Mouse (Mus musculus): ENCODE measurements around the gene Commd7. TPM values are rescaled to one million over a fixed set of nuclear protein-coding genes. Genes with fewer than 3 reads are reported as not detected.
"Not testable (repeated sequence)": the region's sequence is repeated elsewhere in the genome, so short reads cannot be mapped to it uniquely, and the experiment has no call there.

Commd7 gene
- polyA plus RNA-seq (2015; fragmentation: Nextera tagmentation; extraction: Ambion mirVana), result 39.8 and 39.9 TPM in 2 replicates

DNA sequence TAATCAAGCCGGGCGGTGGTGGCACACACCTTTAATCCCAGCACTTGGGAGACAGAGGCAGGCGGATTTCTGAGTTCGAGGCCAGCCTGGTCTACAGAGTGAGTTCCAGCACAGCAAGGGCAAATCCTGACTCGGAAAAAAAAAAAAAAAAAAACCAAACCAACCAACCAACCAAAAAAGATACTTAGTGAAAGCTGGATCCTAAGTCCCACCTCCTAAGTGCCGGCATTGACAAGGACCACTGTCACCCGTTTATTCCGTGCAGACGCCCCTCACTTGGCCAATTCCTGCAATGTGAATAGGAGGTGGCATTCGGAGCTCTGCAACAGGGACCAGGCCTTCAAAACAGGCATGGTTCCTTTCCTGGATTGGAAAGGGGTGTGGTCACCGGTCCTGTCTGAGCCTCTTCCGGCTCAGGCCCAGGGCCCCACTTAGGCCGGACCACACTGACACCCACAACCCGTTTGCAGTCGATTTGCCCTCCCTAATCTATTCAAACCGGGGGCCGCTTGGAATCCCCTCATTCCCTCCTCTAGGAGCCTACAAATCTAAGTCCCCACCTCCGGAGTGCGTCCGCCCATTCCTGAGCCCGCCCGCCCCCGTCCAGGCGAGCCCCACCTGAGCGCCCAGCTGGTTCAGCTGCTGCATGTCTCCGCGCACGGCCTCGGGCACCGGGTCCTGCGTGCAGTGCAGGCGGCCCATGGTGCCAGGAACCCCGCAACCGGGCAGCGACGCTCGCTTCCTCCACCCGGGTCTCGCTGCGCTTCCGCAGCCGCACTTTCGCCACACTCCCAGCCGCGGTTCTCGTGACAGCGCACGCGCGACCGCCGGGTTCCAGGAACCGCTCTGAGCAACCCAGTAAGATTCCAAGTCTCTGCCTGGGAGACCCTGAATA is at the start of gene Commd7:
Gene Commd7 (minus strand): TSS at position 806 of the 895 bp plus-strand sequence.
- Histone ChIP-seq H3K27ac (peak within 1 kb of the TSS; percentile 89), H3K9me3 (replicated peaks) (no peaks in the 10 kb centered on the region), H3K4me2 (peak within 1 kb of the TSS; percentile 84), H3K4me1 (replicated peaks) (peaks cover 38% of the 10 kb centered on the region), H3K4me3 (replicated peaks) (peak within 1 kb of the TSS; percentile 83), H3K27me3 (no peaks in the 10 kb centered on the region), H3K9ac (peak within 1 kb of the TSS; percentile 90), H3K36me3 (peaks cover 12% of the 10 kb centered on the region)
- WGBS (ENCODE audit: insufficient replicate concordance), result 3% methylated on average over 53 of the region's 53 CpGs
- DNase-seq, result peak; percentile 78
- ATAC-seq (ENCODE audit: low read depth), result peak; percentile 81

DNA sequence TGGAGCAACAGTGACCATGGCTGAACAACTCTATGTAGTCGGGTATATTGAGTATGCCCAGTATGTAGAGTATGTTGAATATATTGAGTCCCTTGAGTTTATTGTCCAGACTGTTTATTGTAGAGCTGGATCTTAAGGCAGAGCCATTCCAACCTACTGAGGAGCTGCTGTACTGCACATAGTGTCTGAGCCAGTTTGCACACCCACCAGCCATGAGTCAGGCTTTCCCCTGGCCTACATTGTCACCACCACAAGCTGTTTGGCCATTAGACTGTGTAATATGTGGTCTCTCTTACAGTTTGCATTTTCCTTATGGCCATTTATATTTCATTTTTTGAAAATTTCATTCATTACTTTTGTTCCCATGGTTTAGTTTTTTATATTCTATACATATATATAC is 47.4 kb upstream of the Commd7 start:
- Histone ChIP-seq H3K9ac (no peak overlapping the region), H3K4me2 (no peak overlapping the region), H3K36me3 (peaks cover 4% of the 10 kb centered on the region; the same call in 1 of the 2 replicates), H3K4me3 (replicated peaks) (no peak overlapping the region), H3K27me3 (no peaks in the 10 kb centered on the region), H3K4me1 (replicated peaks) (peaks cover 12% of the 10 kb centered on the region; the same call in 1 of the 2 replicates), H3K27ac (no peak overlapping the region), H3K9me3 (replicated peaks) (no peaks in the 10 kb centered on the region)
- ATAC-seq (ENCODE audit: low read depth) (no peak), DNase-seq (no peak)
- 78% methylated on average over 1 of the region's 1 CpGs for whole genome bisulfite sequencing (ENCODE audit: insufficient replicate concordance)

DNA sequence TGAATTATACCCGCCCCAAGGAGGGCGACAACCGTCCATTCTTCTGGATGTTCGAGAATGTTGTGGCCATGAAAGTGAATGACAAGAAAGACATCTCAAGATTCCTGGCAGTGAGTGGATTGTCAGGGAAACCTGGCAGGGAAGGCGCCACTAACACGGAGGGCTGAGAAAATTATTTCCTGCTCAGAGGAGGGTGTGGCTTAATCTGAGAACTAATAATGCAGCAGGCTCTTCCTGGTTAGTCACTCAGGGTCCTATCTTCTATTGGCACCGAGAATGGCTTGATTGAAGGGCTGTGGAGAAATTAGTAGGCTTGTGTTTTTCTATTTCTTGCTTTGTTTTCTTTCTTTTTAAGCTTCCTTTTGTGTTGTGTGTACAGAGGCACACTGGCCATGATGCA is 45.0 kb upstream of the Commd7 start:
- Histone ChIP-seq H3K9me3 (replicated peaks) (no peaks in the 10 kb centered on the region), H3K4me2 (no peak overlapping the region), H3K4me1 (replicated peaks) (peaks cover 12% of the 10 kb centered on the region; the same call in 1 of the 2 replicates), H3K27me3 (no peaks in the 10 kb centered on the region), H3K4me3 (replicated peaks) (no peak overlapping the region), H3K9ac (no peak overlapping the region), H3K36me3 (peaks cover 4% of the 10 kb centered on the region), H3K27ac (no peak overlapping the region)
- no peak for ATAC-seq (ENCODE audit: low read depth)
- 58% methylated on average over 7 of the region's 7 CpGs for WGBS (ENCODE audit: insufficient replicate concordance)
- no peak for DNase-seq

DNA sequence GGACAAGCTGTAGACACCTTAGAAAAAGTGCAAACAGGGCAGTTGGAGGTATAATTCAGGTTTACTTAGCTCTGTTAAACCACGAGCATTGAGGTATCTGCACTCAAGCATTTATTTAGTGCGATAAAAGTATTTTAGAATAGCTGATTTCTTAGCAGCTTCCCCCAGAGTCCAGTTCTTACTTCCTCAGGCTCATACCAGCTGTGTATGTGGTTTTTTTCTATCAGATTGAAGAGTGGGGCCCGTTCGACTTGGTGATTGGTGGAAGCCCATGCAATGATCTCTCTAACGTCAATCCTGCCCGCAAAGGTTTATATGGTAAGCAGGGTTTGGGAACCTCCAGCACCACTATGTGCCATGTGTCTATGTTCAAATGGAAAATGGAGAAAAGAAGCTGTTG is 44.4 kb upstream of the Commd7 start:
- H3K9ac ChIP-seq, result no peak overlapping the region
- no peaks in the 10 kb centered on the region for H3K27me3 ChIP-seq
- WGBS (ENCODE audit: insufficient replicate concordance), result 34% methylated on average over 6 of the region's 6 CpGs
- peaks cover 4% of the 10 kb centered on the region for H3K36me3 ChIP-seq
- no peak overlapping the region for H3K4me3 ChIP-seq (replicated peaks)
- peaks cover 12% of the 10 kb centered on the region; the same call in 1 of the 2 replicates for H3K4me1 ChIP-seq (replicated peaks)
- no peak overlapping the region for H3K27ac ChIP-seq
- H3K4me2 ChIP-seq, result no peak overlapping the region
- ATAC-seq (ENCODE audit: low read depth) (no peak), DNase-seq (no peak)
- no peaks in the 10 kb centered on the region for H3K9me3 ChIP-seq (replicated peaks)

DNA sequence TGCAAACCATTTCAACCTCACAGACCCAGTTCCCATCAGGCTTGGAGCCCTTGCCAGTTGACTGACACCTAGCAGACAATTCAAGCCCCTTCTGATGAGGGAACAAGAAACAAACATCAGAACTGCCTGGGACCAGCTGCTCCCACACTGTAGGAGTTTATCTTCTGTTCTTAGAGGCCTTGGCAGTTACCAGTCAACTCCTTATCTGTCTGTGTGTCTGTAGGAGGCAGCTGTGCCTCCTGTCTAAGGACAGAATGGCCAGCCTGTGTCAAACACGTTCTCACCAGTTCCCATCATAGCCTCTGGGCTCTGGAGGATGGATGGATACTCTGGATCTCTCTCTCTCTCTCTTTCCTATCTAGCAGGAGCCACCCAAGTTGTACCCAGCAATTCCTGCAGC is 42.8 kb upstream of the Commd7 start:
- not testable (repeated sequence) for H3K4me2 ChIP-seq; DNase-seq; H3K36me3 ChIP-seq; H3K9me3 ChIP-seq (replicated peaks); H3K27me3 ChIP-seq; H3K9ac ChIP-seq; H3K4me3 ChIP-seq (replicated peaks); H3K27ac ChIP-seq
- WGBS (ENCODE audit: insufficient replicate concordance), result 11% methylated on average over 1 of the region's 1 CpGs
- peak; percentile 91 for ATAC-seq (ENCODE audit: low read depth)
- H3K4me1 ChIP-seq (replicated peaks), result peaks cover 12% of the 10 kb centered on the region; the same call in 1 of the 2 replicates

DNA sequence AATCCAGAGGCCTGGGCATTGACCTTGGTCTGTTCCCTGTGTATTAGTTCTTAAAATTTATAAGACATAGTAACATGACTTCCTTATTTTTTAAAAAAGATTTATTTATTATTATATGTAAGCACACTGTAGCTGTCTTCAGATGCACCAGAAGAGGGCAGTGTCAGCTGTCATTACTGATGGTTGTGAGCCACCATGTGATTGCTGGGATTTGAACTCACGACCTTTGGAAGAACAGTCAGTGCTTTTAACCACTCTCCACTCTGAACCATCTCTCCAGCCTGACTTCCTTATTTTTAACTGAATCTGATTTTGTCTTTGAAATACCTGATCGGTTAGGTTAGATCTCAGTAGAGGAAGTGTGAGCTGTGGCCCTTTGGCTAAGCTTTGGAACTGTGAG is 40.0 kb upstream of the Commd7 start:
- DNase-seq, result no peak
- Histone ChIP-seq H3K9me3 (replicated peaks) (no peaks in the 10 kb centered on the region), H3K4me3 (replicated peaks) (no peak overlapping the region), H3K27me3 (no peaks in the 10 kb centered on the region), H3K4me1 (replicated peaks) (peaks cover 12% of the 10 kb centered on the region; the same call in 1 of the 2 replicates), H3K4me2 (no peak overlapping the region), H3K27ac (no peak overlapping the region), H3K9ac (no peak overlapping the region), H3K36me3 (no peaks in the 10 kb centered on the region; the same call in 1 of the 2 replicates)
- ATAC-seq (ENCODE audit: low read depth), result no peak
- 65% methylated on average over 2 of the region's 2 CpGs for WGBS (ENCODE audit: insufficient replicate concordance)

DNA sequence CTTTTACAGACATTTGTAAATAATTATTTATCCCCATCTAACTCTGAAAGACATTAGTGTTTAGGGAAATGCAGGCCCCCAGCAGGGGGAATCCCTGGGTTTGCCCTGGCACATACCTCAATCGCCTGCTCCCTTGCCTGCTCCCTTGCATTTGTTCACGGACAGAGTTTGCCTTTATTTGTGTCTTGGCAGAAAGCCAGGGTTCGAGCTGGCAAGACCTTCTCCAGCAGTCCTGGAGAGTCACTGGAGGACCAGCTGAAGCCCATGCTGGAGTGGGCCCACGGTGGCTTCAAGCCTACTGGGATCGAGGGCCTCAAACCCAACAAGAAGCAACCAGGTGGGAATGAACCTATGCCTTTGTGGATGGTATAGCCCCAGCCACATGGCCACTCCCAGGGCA is 37.5 kb upstream of the Commd7 start:
- WGBS (ENCODE audit: insufficient replicate concordance), result 75% methylated on average over 5 of the region's 5 CpGs
- Histone ChIP-seq H3K36me3 (no peaks in the 10 kb centered on the region; the same call in 1 of the 2 replicates), H3K27ac (no peak overlapping the region), H3K4me1 (replicated peaks) (no peaks in the 10 kb centered on the region), H3K9ac (no peak overlapping the region), H3K9me3 (replicated peaks) (no peaks in the 10 kb centered on the region), H3K4me2 (no peak overlapping the region), H3K27me3 (no peaks in the 10 kb centered on the region), H3K4me3 (replicated peaks) (no peak overlapping the region)
- no peak for DNase-seq
- ATAC-seq (ENCODE audit: low read depth), result no peak

DNA sequence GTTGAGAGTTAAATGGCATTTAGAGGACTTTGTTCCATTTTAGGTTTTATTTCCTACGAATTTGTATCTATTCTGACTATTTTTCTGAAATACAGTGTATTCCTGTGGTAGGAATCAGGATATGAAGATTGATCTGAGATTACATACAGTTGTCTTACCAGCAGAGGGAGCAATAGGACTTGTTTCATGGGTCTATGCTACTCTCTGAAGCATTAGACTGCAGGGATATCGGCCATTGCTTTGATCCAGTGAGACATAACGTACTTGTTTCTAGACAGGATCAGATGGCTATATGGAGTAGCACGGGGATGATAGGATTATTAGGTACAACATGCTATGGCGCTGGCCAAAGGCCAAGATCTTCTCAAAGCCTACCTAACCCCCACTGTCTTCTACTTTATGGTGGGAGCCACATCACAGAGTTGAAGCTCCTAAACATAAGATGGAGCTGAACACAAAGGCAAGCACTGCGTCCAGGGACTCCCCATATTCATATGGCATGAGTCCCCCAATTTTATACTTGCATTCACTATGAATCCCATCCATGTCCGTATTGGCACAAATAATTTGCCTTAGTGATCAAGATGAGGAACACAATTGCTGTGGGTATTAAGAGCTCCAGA is 36.3 kb upstream of the Commd7 start:
- no peak for ATAC-seq (ENCODE audit: low read depth)
- H3K27me3 ChIP-seq, result no peaks in the 10 kb centered on the region
- DNase-seq, result no peak
- H3K9ac ChIP-seq, result no peak overlapping the region
- no peaks in the 10 kb centered on the region for H3K36me3 ChIP-seq
- H3K27ac ChIP-seq, result no peak overlapping the region
- no peaks in the 10 kb centered on the region for H3K4me1 ChIP-seq (replicated peaks)
- no peak overlapping the region for H3K4me3 ChIP-seq (replicated peaks)
- H3K9me3 ChIP-seq (replicated peaks), result no peaks in the 10 kb centered on the region
- WGBS (ENCODE audit: insufficient replicate concordance), result 61% methylated on average over 7 of the region's 7 CpGs
- no peak overlapping the region for H3K4me2 ChIP-seq

DNA sequence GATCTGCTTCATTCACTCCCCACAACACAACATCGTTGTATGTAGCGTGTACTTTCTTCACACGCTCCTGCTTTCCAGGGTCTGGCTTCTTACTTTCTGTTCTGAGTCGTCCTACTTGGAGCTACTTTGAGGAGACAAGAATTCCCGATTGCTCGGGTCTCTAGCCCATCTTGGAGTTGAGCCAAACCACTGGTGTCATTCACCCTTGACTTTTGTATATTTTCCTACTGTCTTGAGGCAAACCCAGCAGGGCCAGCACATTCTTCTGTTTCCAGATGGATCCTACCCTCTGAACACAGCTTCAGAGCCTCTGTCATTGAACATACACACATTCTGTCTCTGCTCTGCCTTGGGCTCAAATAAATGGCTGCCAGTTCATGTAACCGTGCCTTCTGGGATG is 32.8 kb upstream of the Commd7 start:
- no peak for DNase-seq
- no peak for ATAC-seq (ENCODE audit: low read depth)
- Histone ChIP-seq H3K27ac (no peak overlapping the region), H3K4me3 (replicated peaks) (no peak overlapping the region), H3K9ac (no peak overlapping the region), H3K36me3 (0 out of 2 replicates have a peak, but pooled peaks cover 11% of the 10 kb centered on the region), H3K4me1 (replicated peaks) (no peaks in the 10 kb centered on the region), H3K9me3 (replicated peaks) (no peaks in the 10 kb centered on the region), H3K27me3 (no peaks in the 10 kb centered on the region), H3K4me2 (no peak overlapping the region)
- 84% methylated on average over 7 of the region's 7 CpGs for WGBS (ENCODE audit: insufficient replicate concordance)

DNA sequence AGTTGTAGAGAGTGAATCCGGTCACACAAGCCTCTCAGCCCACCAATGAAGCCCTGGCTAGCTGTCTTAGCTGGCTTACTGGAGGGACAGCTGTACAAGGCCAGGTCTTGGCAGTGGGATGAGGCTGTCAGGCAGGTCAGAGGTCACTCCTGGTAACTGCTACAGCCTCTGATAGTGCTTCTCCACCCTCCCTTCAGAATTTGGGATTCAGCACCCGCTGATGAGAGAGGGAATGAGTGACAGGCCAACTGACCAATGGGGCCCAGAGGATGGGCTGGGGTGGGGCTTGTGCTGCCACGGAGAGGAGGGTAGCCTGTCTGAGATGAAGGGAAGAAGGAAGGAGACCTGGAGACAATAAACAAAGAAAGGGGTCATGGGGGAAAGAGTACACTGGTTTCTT is 28.0 kb upstream of the Commd7 start:
- H3K9me3 ChIP-seq (replicated peaks), result no peaks in the 10 kb centered on the region
- WGBS (ENCODE audit: insufficient replicate concordance), result 46% methylated on average over 3 of the region's 3 CpGs
- H3K4me3 ChIP-seq (replicated peaks), result no peak overlapping the region
- no peak overlapping the region for H3K27ac ChIP-seq
- 0 out of 2 replicates have a peak, but pooled peaks cover 11% of the 10 kb centered on the region for H3K36me3 ChIP-seq
- ATAC-seq (ENCODE audit: low read depth), result no peak
- H3K4me2 ChIP-seq, result no peak overlapping the region
- H3K9ac ChIP-seq, result no peak overlapping the region
- 0 out of 2 replicates have a peak, but pooled peaks cover 3% of the 10 kb centered on the region for H3K4me1 ChIP-seq (replicated peaks)
- no peak for DNase-seq
- H3K27me3 ChIP-seq, result no peaks in the 10 kb centered on the region

DNA sequence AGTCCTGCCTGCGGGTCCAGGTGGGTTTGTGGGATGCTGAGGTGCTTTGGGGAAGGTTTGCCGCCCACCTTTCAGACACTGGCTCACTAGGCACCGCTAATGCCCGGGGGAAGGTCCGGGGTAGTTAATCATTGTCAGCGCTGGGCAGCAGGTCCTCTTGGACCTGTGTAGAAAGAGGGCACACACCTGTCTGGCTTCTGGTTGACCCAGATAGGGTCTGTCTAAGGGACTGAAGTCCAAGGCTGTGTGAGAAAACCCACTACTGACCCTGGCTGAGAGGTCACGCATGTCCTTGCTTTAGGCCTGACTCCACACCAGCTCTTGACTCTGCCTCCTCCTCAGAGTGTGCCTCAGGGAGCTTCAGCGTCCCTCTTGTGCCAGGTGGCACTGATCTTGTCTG is 25.1 kb upstream of the Commd7 start:
- DNase-seq; H3K4me3 ChIP-seq (replicated peaks); H3K36me3 ChIP-seq; H3K4me2 ChIP-seq; H3K4me1 ChIP-seq (replicated peaks); H3K27ac ChIP-seq; H3K9me3 ChIP-seq (replicated peaks); H3K9ac ChIP-seq; H3K27me3 ChIP-seq: not testable (repeated sequence)
- 69% methylated on average over 8 of the region's 8 CpGs for WGBS (ENCODE audit: insufficient replicate concordance)
- peak; percentile 39; the same call in 1 of the 2 replicates for ATAC-seq (ENCODE audit: low read depth)
